Mouse (Mus musculus) E14TG2a.4 (cell line): ENCODE results near the gene Klf9.

ENCODE experiments used
- CTCF ChIP-seq: conservative IDR thresholded peaks from 2 replicates; pipeline ENCODE4 v1.5.1; 2014; ENCODE audit warnings: low read length
- POU5F1 ChIP-seq: IDR thresholded peaks from 2 replicates; pipeline ENCODE4 v1.6.1; 2014; ENCODE audit warnings: low read length, borderline replicate concordance

DNA sequence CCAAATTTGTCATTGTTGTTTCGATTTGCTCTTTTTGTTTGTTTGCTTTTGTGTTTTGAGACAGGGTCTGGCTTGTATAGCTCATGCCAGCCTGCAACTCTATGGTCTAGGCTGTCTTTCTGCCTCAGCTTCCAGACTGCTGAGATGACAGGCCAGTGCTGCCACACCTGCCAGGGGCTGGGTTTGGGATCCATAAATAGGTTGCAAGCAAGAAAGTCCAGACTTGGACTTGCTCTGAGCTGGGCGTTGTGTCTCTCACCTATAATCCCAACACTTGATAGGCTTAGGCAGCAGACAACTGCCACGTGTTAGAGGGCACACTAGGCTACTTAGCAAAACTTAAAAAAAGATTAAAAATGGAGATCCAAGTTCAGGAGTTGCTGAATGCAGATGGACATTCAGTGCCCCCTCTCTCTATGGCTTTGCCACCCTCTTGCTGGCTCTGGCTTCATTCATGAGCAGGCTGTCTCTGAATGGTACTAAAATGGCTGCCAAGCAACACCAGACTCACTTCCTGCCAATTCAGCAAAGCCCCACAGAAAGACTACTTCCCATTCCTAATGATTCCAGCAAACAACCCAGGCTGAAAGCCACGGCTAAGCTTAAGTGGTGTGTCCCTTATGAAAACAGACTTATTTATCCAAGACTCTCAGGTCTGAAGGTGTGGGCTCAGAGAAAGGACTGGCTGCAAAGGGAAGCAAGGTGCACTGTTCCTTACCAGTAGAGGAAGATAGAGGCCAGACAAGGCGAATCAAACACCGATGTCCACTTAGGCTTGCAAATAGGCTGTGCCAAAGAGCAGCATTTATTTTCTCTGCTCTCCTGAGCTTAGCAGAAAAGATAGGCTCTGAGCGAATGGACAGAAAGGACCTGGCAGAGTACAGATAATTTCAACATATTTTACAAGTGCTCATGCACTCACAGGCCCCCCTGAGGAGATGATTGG is 8.7 kb downstream of the Klf9 start:
- no peak for TF ChIP-seq CTCF
- no peak for TF ChIP-seq POU5F1
